Mouse (Mus musculus) hindlimb bud, embryonic 11.5 days (tissue): ENCODE measurements around the gene Ly9.

ENCODE experiments used
- DNase-seq: peaks from one replicate; pipeline ENCODE4 v3.0.0-alpha.2; 2012; ENCODE audit warnings: low read depth, low spot score; ENCODE audit errors: extremely low spot score

The Ly9 gene

DNA sequence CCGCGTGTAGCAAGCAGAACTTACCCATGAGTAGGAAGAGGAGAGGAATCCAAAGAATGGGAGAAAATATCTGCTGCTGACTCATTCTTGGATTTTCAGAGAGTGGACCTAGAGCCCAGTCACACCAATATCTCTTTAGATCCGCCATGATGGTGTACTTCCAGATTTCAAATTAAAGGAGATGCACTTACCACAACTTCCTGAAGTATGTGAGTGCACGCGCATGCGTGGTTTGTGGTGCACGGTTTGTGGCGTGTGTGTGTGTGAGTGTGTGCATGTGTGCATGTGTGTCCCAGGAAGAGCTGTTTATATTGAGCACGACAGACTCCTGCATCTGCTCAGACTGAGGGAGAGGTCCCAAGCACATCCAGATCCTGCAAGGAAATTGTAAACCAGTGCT lies at the start of gene Ly9:
Gene Ly9 (minus strand): TSS at position 235 of the 400 bp plus-strand sequence.
- no peak for DNase-seq

DNA sequence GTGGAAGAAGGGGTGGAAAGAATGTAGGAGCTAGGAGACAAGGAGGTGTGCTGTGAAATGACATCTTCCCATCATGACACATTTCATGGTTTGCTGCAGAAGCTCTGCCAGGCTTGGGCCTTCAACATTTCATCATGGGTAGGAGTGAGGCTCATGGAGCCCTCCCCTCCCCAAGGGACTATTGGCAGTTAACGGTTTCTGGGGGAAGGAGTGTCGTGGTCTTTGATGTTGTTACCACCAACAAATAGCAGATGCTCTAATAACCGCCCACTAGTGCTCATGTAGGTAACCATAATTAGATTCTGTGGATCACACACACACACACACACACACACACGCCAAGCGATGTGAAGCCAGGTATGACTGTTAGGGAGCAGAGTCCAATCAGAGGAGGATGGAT lies 45.5 kb upstream of the Ly9 start, which contains the start of gene Slamf7:
Gene Slamf7 (minus strand): TSS at position 302 of the 400 bp plus-strand sequence.
- DNase-seq = no peak

DNA sequence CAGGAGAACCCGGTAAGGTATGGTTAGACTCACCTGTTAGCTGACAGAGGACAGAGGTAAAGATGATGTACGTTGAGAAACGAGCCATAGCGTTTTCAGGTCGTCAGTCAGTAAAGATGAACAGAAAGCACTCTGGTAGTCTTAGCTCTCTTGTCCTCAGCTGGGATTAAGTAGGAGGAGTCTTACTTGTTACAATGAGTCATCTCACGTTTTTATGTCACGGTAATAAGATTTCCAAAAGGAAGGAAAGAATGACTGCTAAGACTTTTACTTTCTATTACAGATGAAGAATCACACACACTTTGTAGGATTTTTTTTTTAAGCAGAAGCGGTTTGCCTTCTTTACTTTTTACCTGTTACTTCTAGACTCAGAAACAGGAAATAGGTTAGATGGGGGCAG lies 41.6 kb upstream of the Ly9 start:
- DNase-seq = no peak

DNA sequence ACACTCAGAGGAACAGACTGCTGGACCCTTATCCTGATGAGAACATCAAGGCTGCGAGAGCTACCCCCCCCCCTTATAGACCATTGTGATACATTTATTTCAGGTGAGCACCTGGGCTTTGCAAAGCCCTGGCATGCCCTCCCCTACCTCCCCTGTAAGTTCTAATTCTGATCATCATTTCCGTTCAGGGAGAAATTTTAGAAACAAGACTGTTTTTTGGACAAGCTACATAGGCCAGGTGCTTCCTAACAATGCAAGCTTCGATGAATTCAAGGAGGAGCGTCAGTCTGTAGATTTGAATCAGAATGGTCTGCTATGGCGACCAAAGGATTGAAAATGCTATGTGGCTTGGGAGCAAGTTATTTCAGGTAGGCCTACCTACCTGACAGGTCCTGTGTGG lies 40.5 kb upstream of the Ly9 start:
- DNase-seq = no peak

DNA sequence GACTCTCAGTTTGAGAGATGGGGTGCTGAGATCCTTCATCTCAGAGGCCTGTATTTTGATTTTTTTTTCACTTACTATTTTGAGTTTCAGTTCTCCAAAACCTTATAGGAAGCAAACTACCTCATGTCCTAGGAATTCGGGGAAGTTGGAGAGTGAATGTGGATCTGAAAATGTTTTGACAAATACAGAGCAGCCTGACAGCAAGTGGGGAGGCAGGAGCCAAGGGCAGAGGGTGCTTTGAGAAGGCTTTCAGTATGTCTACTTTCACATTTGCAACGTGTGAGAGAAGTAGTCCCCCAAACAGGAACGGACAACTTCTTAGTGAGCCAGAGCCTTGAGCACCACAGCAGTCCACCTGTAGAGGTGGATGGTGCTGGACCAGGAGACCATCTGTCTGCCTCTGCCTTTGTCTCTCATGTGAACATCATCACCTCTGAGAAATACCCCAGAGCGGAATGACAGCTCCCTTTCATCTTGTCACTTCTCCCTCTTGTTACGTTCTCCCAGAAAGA lies 39.3 kb upstream of the Ly9 start:
- DNase-seq = no peak

DNA sequence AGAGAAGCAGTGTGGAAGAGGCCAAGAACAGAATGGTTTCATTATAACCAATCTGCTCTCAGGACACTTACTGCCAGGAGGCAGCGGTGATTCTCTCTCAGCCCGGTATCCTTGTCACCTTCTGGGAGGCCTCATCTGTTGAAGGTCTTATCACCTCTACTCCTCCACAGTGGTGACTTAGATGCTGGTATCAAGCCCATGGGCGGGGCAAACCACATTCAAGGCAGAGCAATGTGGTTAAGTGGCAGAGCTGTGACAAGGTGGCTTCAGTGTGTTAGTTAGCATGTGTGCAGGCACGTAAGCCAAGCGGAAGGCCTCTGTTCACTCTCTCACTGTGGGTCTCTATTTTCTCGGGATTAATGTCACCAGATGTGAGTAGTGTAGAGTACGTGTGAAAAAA lies 36.4 kb upstream of the Ly9 start:
- no peak for DNase-seq

DNA sequence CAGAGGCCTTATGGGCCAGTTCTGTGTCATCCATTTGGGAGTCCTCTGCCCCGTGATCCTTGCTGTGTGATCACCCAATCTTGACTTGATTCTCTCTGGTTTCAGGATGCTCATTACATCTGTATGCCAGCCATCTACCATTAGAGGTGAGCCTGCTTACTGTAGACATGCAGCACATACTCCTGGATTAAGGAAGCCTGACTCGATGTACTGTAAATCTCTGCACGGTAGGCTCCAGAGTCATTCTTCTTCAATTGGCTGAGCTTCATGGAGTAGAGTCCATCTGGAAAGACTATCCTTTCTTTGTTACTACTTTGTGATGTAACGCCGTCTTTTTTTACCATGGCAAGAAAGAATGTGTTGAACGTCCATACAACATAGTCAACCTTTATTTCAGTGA lies 33.6 kb upstream of the Ly9 start:
- no peak for DNase-seq

DNA sequence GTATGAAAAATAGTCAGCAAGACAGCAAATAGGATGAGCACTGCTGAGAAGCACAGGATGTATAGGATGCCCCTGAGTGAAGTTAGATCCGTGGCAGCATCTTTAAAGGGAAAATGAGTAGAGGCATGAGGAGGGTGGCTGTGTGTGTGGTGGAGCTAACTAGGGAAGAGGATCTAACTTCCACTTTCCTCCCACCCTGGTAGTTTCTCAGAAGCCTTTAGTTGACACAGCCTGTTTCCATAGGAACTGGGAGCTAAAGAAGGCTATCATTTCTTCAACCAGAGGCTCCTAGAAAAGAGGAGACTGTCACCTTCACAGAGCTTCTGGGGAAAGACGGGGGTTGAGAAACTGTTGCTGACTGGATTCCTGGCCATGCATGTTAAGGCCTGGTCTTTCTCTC lies 31.5 kb upstream of the Ly9 start:
- DNase-seq = no peak

DNA sequence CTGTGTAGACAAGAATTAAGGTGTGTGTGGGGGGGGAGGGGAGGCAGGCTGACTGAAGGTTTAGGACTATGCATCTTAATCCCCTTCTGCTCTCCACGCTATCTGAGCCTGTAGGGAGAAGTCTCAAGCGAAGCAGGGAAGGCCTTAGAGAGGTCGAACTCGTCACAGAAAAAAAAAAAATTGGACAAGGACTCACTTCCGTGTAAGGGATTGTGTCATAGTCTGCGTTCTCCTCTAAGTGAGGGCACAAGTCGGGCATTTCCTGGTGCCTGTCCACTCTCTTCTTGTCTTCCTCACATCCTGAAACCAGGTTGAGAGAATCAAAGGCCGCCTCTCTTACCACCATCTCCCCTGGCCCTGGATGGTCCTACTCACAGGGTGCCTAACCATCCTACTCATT lies 29.9 kb upstream of the Ly9 start:
- no peak for DNase-seq

DNA sequence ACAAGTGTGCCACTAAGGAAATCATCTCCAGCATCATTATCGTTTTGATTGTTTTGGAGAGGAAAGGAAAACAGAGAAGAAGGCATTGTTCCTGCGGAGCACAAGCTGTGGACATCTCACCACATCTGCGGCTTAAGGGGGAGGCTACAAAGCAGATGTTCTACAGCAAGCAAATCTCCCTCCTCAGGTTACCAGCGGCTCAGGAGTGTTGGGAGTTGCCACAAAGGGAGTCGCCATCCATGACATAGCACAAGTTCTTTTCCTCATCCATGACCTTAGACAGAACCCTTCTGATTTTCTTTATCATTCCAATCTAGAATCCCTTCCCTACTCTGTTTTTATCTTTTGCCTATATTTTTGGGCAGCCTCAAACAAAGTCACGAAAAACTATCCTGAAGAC lies 28.5 kb upstream of the Ly9 start:
- no peak for DNase-seq

DNA sequence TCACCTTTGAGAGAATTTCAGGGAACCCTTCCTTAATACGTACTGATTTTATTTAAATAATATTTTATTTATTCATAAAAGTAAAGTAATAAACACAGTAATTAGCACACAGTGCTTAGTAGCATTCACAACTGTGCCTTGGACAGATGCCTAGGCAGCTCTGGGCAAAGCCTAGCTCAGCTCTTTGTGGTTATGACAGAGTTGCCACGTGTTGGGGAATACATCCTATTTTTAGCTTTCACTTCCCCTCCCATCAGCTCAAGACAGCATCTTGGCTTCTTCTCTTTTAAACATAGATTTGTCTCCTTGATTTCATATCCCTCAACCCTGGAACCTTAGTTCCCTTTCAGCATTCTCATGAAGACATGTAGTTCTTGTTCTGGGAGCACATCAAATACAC lies 24.2 kb upstream of the Ly9 start:
- no peak for DNase-seq

DNA sequence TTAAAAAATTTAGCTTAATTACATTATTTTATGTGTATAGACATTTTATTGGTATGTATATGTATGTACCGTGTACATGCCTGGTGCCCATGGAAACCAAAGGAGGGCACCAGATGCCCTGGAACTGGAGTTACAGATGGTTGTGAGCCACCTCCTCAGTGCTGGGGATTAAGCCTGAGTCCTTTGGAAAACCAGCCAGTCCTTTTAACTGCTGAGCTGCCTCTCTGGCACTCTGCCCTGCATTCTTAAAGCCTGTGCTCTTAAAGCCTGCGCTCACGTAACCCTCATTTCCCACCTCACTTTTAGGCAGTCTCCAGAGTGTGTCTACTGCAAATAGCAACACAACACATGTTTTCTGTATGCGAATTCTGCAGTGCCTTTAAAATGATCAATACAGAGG lies 23.7 kb upstream of the Ly9 start:
- DNase-seq = no peak

DNA sequence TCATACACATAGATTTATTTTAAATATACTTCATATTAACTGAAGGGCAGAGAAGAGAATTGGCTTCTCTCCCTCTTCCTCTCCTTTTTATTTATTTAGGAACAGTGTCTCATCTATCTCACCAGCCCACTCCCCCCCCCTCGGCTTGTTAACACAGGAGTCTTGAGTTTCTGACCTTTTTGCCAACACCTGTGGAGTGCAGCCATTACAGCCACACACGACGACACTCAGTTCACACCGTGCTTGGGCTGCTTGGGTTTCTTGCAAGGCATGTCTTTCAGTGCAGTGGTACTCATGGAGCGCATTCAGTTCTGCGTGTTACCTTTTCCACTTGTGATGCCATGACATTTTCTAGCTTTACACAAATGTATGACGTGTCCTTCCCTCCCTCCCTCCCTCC lies 22.8 kb upstream of the Ly9 start:
- no peak for DNase-seq

DNA sequence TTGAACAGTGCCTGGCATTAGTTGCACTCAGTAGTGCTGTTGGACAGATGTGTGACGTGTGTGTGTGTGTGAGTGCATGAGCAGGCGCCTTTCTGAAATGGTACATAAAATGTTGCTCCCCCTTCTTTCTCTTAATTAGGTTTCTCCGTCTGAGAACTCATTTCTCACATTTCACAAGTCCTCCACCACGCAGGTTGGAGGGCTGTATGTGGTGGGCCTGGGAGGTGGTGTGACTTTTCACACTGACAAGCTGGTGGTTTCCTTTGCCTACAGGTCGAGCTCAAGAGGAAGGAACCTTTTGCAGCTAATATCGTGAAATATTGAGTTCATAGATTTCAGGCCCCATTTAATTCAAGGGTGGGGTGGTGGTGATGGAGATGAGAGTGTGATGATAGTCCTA lies 22.0 kb upstream of the Ly9 start:
- DNase-seq = no peak

DNA sequence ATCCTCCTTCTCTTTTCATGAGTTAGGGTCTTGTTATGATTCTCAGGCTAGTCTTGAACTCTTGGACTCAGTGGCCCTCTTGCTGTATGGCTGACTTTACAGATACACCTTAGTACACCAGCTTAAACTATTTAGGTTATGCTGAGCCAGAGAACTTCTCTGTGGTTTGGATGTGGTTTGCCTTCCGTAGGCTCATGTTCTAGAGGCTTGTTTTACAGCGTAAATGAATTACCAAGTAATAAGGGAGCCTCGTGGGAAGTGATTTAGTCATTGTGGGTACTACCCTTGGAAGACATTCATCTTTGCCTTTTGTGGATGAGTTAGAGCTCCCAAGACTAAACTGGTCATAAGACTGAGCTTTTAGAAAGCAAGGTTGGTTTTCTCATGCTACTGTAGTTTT lies 20.6 kb upstream of the Ly9 start:
- DNase-seq = no peak

DNA sequence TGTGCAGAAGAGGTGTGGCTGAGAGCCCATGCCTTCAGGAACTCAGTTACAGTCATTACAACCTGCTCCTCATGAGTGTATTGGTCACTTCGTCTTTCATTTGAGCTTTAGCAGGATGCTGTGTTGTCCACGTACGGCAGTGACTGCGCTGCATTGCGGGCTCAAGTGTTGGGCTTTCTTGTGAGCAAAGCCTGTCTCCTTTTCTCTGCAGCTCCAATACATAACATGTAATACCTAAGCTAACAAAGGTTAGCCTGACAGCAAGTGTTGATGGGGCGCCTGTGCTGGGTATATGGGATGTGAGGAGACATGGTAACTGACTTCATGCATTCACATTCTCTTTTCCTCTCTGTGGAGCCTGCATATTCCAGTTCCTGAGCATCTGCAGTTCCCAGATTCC lies 12.9 kb upstream of the Ly9 start:
- DNase-seq = no peak

DNA sequence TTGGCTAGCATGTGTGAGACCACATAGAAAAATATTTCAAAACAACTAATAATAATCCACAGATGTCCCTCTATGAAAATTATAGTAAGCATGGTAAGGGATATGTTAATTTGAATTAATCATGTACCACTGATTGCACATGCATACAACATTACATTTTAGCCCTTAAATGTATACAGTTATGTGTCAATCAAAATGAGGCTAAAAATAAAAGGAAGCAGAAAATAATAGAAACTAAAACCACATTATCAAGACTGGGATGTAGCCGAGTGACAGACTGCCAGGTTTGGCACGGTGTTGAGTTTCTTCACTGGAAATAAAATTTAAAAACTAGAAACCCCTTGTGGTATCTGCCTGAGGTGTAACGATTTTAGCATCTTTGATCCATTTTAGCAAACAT lies 12.4 kb upstream of the Ly9 start:
- no peak for DNase-seq

DNA sequence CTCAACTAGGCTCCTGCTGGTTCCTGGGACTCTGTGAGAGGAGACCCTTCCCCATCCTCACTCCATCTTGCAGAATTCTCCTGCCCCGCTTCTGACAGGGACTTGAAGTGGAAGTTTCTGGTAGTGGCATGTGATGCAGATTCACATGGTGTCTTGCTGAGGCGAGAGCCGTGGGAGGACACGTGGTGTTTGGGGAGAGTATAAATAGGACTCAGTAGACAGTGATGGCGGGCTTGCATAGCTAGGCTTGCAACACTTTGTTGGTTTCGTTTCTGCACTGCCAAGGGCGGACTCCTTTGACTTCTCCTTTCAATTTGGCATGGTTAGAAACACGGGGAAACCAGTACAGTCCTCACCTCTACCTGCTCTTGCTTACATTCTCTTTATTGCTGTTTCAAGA lies 11.8 kb upstream of the Ly9 start:
- DNase-seq = no peak

DNA sequence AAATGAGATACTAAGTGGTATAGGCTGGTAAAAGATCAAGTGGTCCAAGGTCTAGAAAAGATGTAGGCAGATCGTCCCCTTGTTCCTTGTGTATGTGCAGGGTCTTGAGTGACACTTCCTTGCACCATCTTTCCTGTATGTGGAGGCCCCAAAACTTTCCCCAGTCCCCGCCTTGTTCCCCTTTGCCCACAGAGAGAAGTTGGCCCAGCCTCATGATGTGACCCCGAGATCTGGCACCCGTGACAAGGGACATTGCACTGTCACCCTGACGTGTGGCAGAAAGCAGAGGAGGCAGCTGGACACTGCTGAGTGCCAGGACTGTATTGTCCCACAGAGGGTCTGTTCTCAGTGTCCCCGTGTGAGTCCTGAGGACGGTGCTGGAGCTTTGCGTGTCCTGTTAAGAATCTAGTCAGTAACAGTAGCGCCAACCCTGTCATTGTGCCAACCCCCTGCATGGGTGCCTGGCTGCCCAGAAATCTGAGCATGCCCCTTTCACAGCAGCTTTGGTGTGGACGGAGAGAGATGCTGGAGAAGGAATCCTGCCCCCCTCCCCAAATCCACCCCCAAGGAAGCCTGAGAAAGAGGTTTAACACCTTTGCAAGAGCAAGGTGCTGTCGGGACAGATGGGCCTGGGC lies 9.8 kb upstream of the Ly9 start:
- no peak for DNase-seq

DNA sequence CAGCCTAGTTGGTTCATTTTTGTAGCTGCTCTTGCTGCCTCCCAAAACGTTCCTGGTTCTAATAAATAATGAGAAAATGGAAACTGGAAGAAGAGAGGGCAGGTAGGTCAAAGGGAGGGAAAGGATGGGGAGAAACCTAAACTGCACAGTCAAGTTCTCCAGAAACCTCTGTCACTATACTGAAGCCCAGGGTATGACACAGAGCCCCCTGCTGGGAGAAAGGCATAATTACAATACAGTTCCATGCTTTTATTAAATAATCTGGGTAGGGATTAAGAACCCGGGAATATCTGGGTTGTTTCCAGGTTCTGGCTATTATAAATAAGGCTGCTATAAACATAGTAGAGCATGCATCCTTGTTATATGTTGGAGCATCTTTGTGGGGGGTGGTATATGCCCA lies 6.8 kb upstream of the Ly9 start:
- no peak for DNase-seq

DNA sequence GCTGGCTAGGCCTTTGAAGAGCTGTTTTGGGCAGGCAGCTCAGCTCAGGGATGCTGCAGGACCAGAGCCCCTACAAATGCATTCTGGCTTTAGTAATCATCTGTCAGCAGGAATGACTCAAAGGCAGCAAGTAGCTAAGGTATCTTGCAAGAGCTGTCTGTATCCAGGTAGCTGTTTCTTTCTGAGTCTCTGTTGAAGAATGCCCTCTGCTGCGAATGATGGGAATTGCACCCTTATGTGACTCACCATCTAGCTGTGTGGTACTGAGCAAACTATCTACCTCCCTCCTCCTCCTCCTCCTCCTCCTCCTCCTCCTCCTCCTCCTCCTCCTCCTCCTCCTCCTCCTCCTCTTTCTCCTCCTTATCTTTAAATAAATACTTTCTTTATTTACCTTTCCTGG lies 3.6 kb upstream of the Ly9 start:
- DNase-seq = no peak

DNA sequence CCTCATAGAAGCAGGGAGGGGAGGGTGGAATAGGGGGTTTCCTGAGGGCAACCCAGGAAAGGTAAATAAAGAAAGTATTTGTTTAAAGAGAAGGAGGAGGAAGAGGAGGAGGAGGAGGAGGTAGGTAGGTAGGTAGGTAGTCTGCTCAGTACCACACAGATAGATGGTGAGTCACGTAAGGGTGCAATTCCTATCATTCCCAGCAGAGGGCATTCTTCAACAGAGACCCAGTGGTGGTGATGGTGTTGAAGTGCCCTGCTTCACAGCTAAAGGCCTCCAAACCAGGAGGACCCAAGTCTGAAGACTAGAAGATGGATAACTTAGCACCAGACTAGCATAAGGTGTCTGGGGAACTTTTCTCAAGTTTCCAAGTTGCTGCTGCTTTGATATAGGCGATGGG lies 2.8 kb upstream of the Ly9 start:
- DNase-seq = no peak

DNA sequence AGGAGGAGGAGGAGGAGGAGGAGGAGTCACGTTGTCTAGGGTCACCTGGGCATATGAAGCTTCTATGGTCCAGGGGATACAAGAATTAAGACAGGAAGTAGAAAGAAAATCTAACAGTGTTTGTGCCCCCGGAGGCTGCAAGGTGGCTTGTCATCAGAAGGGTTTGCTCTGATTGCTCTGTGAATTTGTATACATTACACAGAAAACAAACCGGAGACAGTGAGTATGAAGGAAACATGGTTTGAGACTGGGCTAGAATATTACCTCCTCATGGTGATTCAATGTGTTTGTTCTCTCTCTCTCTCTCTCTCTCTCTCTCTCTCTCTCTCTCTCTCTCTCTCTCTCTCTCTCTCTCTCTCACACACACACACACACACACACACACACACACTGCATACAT lies 554 bp downstream of the Ly9 start:
- no peak for DNase-seq

DNA sequence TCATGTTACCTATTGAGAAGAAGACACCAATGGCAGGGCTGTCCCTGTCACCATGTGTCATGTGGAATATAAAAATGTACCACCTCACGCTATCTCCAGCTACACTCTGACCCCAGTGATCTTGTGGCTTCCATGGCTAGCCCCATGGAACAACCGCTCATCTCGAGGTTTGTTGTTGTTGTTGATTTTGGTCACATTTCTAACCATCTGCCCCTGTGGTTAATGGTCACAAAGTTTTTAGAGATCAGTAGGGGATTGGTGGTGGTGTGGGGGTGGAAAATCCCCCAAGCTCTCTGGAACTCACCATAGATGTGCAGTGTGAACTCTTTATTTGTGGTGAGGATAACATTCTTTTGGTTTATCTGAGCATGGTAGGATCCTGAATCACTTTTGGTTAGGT lies 2.5 kb downstream of the Ly9 start:
- no peak for DNase-seq
